ENCODE assay signal across 15 mouse cellular contexts in genomic region chr2:79253754-79254197, GRCm38 (mm10). TPM values are rescaled to one million over a fixed set of nuclear protein-coding genes. Genes with fewer than 3 reads are reported as not detected.
A peak's percentile ranks its signal among the peaks of the same experiment; 100 is the strongest.
DNase-seq lines count a peak whose midpoint lies in the region; ATAC-seq and TF ChIP-seq lines count a peak whose summit lies in the region.
"Had no signal": no experiment of that assay in that cellular context is flagged by ENCODE, and none has a peak within 500 bp of the region (broad histone marks: within the 10 kb centered on the region; RNA-seq: fewer than 3 reads in every experiment).

No protein-coding gene starts in this region.

- WGBS in forebrain, embryonic 12.5 days = 68% methylated on average over 8 of the region's 8 CpGs

- DNase-seq in kidney, postnatal 10 days = peak; percentile 14
- no peak for DNase-seq in kidney, adult 18-20 months
- peak; percentile 71 for DNase-seq in CH12.LX (ENCODE audit: extremely low read depth)
- no peak for DNase-seq in cerebellum, adult 8-10 months
- no peak for DNase-seq in gastrocnemius, postnatal 36 days
- DNase-seq: cerebellum, adult 11 months; heart, postnatal 4 days; layer of hippocampus, postnatal 36 days had no signal

- intact Hi-C loops in gastrocnemius, postnatal 36 days (cut with DNase I) = no loop called here

- peak; percentile 12 for TF ChIP-seq RAD21 in CH12.LX (IDR thresholded peaks at IDR 0.05; ENCODE audit: low read depth, low read length)

- H3K36me3 ChIP-seq in CH12.LX (replicated peaks in 1 of 2; ENCODE audit: control insufficient read depth in 1 of 2, insufficient read depth in 1 of 2, low read length in 1 of 2) = no peaks in the 10 kb centered on the region
- H3K36me3 ChIP-seq in forebrain, embryonic 12.5 days (replicated peaks) = no peaks in the 10 kb centered on the region
- H3K36me3 ChIP-seq: intestine, embryonic 15.5 days; midbrain, embryonic 15.5 days had no signal

- peak overlapping the region; percentile 92 for H3K4me2 ChIP-seq in CH12.LX (ENCODE audit: insufficient read depth, low read depth, poor library complexity, severe bottlenecking)
- no peak overlapping the region for H3K4me2 ChIP-seq in forebrain, embryonic 12.5 days
- H3K4me2 ChIP-seq: midbrain, embryonic 15.5 days had no signal

- peak overlapping the region; percentile 93 for H3K9ac ChIP-seq in CH12.LX (ENCODE audit: insufficient read depth, low read depth)
- no peak overlapping the region for H3K9ac ChIP-seq in forebrain, embryonic 12.5 days
- H3K9ac ChIP-seq: intestine, embryonic 15.5 days; midbrain, embryonic 15.5 days had no signal

- no peak for TF ChIP-seq POLR2A in CH12.LX (IDR thresholded peaks at IDR 0.05; ENCODE audit: low read depth, low read length)

- 0 out of 4 replicates have a peak, but pooled peaks of 1 of the 2 experiments have one; percentile 18 for TF ChIP-seq CTCF in CH12.LX (conservative IDR thresholded peaks at IDR 0.05 in 1 of 2, IDR thresholded peaks at IDR 0.05 in 1 of 2; ENCODE audit: low read depth in 2 of 2, low read length in 2 of 2)

- H3K27ac ChIP-seq in CH12.LX (ENCODE audit: insufficient read depth, low read depth) = peak overlapping the region; percentile 80
- H3K27ac ChIP-seq in forebrain, embryonic 12.5 days = no peak overlapping the region
- H3K27ac ChIP-seq: heart, adult 2 months; intestine, embryonic 15.5 days; midbrain, embryonic 15.5 days had no signal

- H3K4me1 ChIP-seq in CH12.LX (ENCODE audit: control insufficient read depth in 1 of 2, insufficient read depth in 2 of 2) = peaks cover 6 to 35% of the 10 kb centered on the region in 2 experiments
- H3K4me1 ChIP-seq in forebrain, embryonic 12.5 days = peaks cover 19% of the 10 kb centered on the region

- peak overlapping the region; percentile 15 to 25 (median 19) for H3K4me3 ChIP-seq in CH12.LX (replicated peaks in 1 of 3; ENCODE audit: low read depth in 2 of 3, low read length in 2 of 3, poor library complexity in 1 of 3)
- no peak overlapping the region for H3K4me3 ChIP-seq in forebrain, embryonic 12.5 days (replicated peaks)
- H3K4me3 ChIP-seq: heart, adult 2 months; intestine, embryonic 15.5 days; midbrain, embryonic 15.5 days had no signal

- peak; percentile 70 for ATAC-seq in erythroblast, adult 5-6 weeks (replicated peaks; ENCODE audit: low FRiP score, poor library complexity, severe bottlenecking)
- peak; percentile 19 for ATAC-seq in megakaryocyte progenitor cell, adult 5-6 weeks (replicated peaks; ENCODE audit: poor library complexity)
- no peak for ATAC-seq in forebrain, embryonic 12.5 days (ENCODE audit: low FRiP score)
- ATAC-seq: forebrain, embryonic 16.5 days; midbrain, embryonic 15.5 days had no signal

- in situ Hi-C loops in CH12.LX (cut with MboI; ENCODE audit: low pct_ligation_motif_present, low pct_unique_long_range_greater_than_20kb, low sequenced_read_pairs) = no loop called here

- dilution Hi-C loops in CH12.LX (cut with MboI; ENCODE audit: extremely low pct_ligation_motif_present, extremely low pct_unique_long_range_greater_than_20kb, low sequenced_read_pairs) = no loop called here

- H3K79me2 ChIP-seq in CH12.LX (replicated peaks; ENCODE audit: control insufficient read depth, extremely low read depth, insufficient read depth, poor library complexity, severe bottlenecking) = peaks cover 29% of the 10 kb centered on the region

- H3K9me3 ChIP-seq in CH12.LX (replicated peaks; ENCODE audit: low read length) = no peaks in the 10 kb centered on the region
- no peaks in the 10 kb centered on the region for H3K9me3 ChIP-seq in forebrain, embryonic 12.5 days
- H3K9me3 ChIP-seq: intestine, embryonic 15.5 days; midbrain, embryonic 15.5 days had no signal

- peak; percentile 38 for TF ChIP-seq EP300 in CH12.LX (IDR thresholded peaks at IDR 0.05; ENCODE audit: low read length)

- no peaks in the 10 kb centered on the region for H3K27me3 ChIP-seq in CH12.LX (replicated peaks)
- peaks cover 24% of the 10 kb centered on the region for H3K27me3 ChIP-seq in forebrain, embryonic 12.5 days
- H3K27me3 ChIP-seq: midbrain, embryonic 15.5 days had no signal

TF ChIP-seq in CH12.LX, 34 proteins besides CTCF, POLR2A, EP300 and RAD21:
- no peak for TF ChIP-seq SIN3A (IDR thresholded peaks at IDR 0.05; ENCODE audit: low read length)
- peak; percentile 93 for TF ChIP-seq BHLHE40 (IDR thresholded peaks at IDR 0.05; ENCODE audit: low read depth, low read length)
- TF ChIP-seq E2F4 (IDR thresholded peaks at IDR 0.05; ENCODE audit: insufficient replicate concordance, low read depth, low read length) = no peak
- TF ChIP-seq USF1 (IDR thresholded peaks at IDR 0.05; ENCODE audit: low read depth, low read length) = no peak
- TF ChIP-seq MAZ (IDR thresholded peaks at IDR 0.05; ENCODE audit: low read depth, low read length) = 0 out of 2 replicates have a peak, but pooled peaks have one; percentile 30
- TF ChIP-seq POLR2AphosphoS2 (IDR thresholded peaks at IDR 0.05; ENCODE audit: low read depth, low read length) = no peak; the same call in 1 of the 2 replicates
- peak; percentile 73; the same call in 1 of the 2 replicates for TF ChIP-seq MXI1 (IDR thresholded peaks at IDR 0.05; ENCODE audit: low read depth, low read length)
- peak; percentile 32; the same call in 1 of the 2 replicates for TF ChIP-seq TCF12 (IDR thresholded peaks at IDR 0.05; ENCODE audit: low read depth, low read length)
- TF ChIP-seq ZMIZ1 (IDR thresholded peaks at IDR 0.05; ENCODE audit: low read depth, low read length) = no peak
- TF ChIP-seq MEF2A (IDR thresholded peaks at IDR 0.05; ENCODE audit: borderline replicate concordance, low read depth, low read length) = peak; percentile 39; the same call in 1 of the 2 replicates
- peak; percentile 81; the same call in 1 of the 2 replicates for TF ChIP-seq MYC (IDR thresholded peaks at IDR 0.05; ENCODE audit: low read depth, low read length)
- TF ChIP-seq IRF4 (IDR thresholded peaks at IDR 0.05; ENCODE audit: low read depth, low read length) = peak; percentile 35; the same call in 1 of the 2 replicates
- peak; percentile 93 for TF ChIP-seq MAX (IDR thresholded peaks at IDR 0.05; ENCODE audit: low read length)
- peak; percentile 30; the same call in 1 of the 2 replicates for TF ChIP-seq NELFE (IDR thresholded peaks at IDR 0.05; ENCODE audit: low read depth, low read length)

RNA-seq across cellular contexts. Expression of gene Itga4, which starts 1.4 kb away (rescaled TPM):
- 79.3 and 80.0 TPM in 2 replicates for total RNA-seq in CH12.LX (2012; rRNA removed)
- 54.3 and 55.7 TPM in 2 replicates for total RNA-seq in CH12.LX (2014; rRNA removed)
- 44.7 and 51.2 TPM in 2 replicates for polyA plus RNA-seq in CH12.LX (2012; ENCODE audit: insufficient read length, low read depth)
- total RNA-seq in erythroblast, adult 5-6 weeks (2015; ENCODE audit: low replicate concordance) = 241 and 252 TPM in 2 replicates
- total RNA-seq in erythroblast, adult 5-6 weeks (2017; ENCODE audit: low replicate concordance) = 298 and 384 TPM in 2 replicates
- total RNA-seq in megakaryocyte progenitor cell, adult 5-6 weeks (2015) = 111 and 140 TPM in 2 replicates
- total RNA-seq in megakaryocyte progenitor cell, adult 5-6 weeks (2017) = 80.4 and 107 TPM in 2 replicates
- 4.7 and 4.9 TPM in 2 replicates for polyA plus RNA-seq in forebrain, embryonic 12.5 days (2016; fragmentation: Nextera tagmentation; extraction: Ambion mirVana)
- 1 to 10 TPM; 2.8 to 3.9 TPM for total RNA-seq in gastrocnemius, postnatal 36 days (2021)

Comparison
In these comparisons a context has a peak if more than half of its experiments do, and no peak if none do; other contexts are left out.
1. DNase-seq: peak in kidney, postnatal 10 days (single experiment) and CH12.LX (single experiment); none in kidney, adult 18-20 months (single experiment), cerebellum, adult 8-10 months (single experiment) and gastrocnemius, postnatal 36 days (0 of 2).
2. RNA of gene Itga4, which starts 1.4 kb away (total RNA-seq): 241 to 384 TPM in erythroblast, adult 5-6 weeks, 80.4 to 140 TPM in megakaryocyte progenitor cell, adult 5-6 weeks and 54.3 to 80.0 TPM in CH12.LX; 2.8 to 3.9 TPM in gastrocnemius, postnatal 36 days; every median in the first group is over 10 times any median in the second.